Mouse (Mus musculus) right cerebral cortex, adult 18-20 months (tissue): ENCODE results near the gene Rad1.
"Not testable (repeated sequence)": the region's sequence is repeated elsewhere in the genome, so short reads cannot be mapped to it uniquely, and the experiment has no call there.

ENCODE experiments used
- DNase-seq: peaks from one replicate; pipeline ENCODE4 v3.0.0; 2022; ENCODE audit warnings: mixed read lengths

The Rad1 gene

GRCm38 (mm10) chr15:10485484-10486364 is at the start of gene Rad1, which contains the start of gene Brix1:
Rad1 (plus strand) TSS chr15:10486018.
Brix1 (minus strand) TSS chr15:10485947.
- peak; percentile 97 for DNase-seq

DNA sequence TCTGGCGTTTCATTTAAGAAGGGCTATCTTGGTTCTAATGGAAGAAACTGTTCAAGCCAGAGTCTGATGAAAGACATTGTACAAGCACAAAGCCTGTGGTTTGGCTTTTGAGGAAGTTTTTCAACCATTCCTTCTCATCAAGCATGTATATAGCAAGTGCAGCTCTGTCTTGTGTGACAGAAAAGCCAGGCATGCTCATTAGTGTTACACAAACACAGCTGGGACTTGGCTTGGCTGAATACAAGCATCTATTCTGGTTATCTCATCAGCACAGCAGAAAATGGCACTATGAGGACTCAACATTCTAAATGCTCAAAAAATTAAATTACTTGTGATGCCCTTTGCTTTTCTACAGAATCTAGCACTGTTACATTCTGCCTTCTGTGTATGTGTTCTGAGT is 48.9 kb upstream of the Rad1 start:
- DNase-seq, result no peak

- DNase-seq, result no peak
Observed at GRCm38 (mm10) chr15:10439963-10440362, 45.9 kb upstream of the Rad1 start.

DNA sequence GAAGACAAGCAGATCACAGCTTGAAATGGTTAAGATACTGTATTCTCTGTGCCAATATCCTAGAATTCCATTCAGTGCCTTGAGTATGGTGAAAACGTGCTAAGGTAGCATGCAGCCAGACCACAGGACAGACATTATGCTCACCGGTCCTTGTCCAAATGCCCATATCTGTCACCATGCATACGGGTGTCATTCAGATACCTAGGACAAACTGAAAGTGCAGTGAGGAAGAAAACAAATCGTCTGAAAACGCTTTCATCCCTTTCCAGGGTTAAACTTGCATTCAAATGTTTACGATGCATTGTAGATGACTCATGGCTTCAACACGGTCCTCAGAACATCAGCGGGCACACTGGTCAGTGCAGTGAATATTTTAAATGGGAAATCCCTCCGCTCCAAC is 44.3 kb upstream of the Rad1 start:
- DNase-seq, result no peak

DNA sequence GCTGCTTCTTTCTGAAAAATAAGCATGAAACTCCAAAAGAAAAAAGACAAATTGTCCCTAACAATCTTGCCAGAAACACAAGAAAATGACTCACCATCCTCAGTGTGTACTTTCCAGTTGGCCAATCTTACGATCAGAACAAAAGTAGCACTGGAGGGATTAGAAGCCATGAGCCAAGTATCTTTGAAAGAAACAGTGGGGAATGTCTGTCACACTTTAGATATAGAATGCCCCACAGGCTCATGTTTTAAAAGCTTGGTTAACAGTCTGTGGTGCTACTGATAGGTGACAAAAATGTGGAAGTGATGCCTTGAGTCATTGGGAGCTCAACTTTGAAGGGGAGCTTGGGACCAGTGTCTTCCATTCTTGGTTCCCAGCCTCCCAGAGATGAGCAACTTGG is 43.5 kb upstream of the Rad1 start:
- no peak for DNase-seq

- no peak for DNase-seq
Observed at GRCm38 (mm10) chr15:10447102-10447501, 38.7 kb upstream of the Rad1 start.

DNA sequence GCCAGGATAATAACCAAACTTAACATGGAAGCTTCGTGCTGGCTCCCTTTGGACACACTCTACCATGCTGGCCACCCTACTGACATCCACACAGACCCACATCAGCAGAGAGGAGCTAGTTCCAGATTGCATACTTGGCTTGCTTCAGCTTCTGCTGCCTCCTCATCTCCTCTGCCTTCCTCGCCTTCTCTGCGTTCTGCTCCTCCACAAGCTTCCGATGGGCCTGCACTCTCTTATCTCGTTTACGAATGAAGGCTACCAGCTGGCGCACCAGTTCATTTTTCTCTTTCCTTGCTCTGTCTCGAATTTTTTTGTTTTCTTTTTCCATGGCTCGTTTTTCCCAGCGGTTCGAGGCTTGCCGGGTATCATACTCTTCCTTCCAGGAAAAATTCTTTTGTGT is 24.8 kb upstream of the Rad1 start:
- peak; percentile 39 for DNase-seq

DNA sequence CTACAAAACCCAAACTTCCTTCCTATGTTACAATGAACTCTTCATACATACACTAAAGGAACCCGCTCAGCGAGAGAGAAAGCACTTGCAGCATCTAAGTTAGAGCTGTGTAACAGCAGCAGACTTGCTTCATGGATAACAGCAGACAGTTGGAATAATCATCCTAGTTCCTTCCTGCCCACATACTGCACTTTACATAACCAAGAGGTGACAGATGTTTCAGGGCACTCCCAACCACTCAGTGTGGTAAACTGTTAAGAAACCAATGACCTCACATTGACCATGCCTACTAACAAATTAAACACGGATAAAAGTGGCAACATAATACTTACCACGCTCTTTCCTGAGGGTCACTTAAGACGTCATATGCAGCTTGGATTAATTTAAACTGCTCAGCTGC is 22.3 kb upstream of the Rad1 start:
- peak; percentile 54 for DNase-seq

GRCm38 (mm10) chr15:10464678-10465077 is 21.1 kb upstream of the Rad1 start:
- DNase-seq, result no peak

- DNase-seq, result no peak
Observed at GRCm38 (mm10) chr15:10468761-10469160, 17.1 kb upstream of the Rad1 start.

- peak; percentile 28 for DNase-seq
Observed at GRCm38 (mm10) chr15:10469641-10470150, 16.1 kb upstream of the Rad1 start.

DNA sequence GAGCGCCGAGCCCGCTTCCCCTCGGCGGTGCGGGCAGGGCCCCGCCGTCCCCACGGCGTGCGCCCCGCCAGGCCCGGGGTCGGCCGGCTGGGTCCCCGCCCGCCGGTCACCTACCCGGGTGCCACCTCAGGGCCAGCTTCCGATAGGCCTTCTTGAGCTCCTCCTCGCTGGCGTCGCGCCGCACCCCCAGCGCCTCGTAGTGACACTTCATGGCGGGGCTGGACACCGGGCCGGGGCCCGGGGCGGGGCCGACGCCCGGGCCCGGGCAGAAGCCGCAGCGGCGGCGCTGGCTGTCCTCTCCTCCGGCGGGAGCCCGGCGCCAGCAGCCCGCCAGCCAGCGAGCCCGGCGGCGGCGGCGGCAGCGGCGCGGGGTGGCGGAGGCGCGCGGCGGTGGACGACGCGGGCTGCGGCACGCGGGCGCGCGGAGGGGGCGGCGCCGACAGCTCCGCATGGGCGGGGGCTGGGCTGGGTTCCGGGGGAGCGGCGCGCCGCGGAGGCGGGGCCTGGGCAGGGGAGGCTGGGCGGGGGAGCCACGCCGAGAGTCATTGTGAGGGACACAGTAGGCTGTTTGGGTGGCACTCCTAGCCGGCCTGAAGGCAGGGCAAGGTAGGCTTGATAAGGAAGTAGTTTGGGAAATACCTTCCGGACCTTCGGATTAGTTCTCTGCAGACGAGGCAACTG is 15.5 kb upstream of the Rad1 start, which contains the start of gene Dnajc21:
TSS of gene Dnajc21 (minus strand) at position 366 of the 681 bp plus-strand sequence.
- peak; percentile 79 for DNase-seq

- no peak for DNase-seq
Observed at GRCm38 (mm10) chr15:10470941-10471340, 14.9 kb upstream of the Rad1 start.

GRCm38 (mm10) chr15:10486365-10486839 is 584 bp downstream of the Rad1 start:
- no peak for DNase-seq

DNA sequence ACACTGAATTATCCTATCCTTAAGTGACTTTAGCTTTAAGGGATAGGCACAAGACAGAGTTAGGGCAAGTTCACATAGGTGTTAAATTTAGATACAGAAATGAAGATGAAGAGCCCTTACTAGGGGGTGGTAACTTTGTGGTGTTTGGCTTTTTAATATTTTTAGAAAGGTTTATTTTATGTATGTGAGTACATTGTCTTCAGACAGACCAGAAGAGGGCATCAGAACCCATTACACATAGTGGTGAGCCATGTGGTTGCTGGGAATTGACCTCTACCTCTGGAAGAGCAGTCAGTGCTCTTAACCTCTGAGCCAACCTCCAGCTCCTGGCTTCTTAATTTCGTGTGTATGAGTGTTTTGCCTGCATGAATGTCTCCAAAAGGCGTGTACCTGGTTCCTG is 1.4 kb downstream of the Rad1 start:
- DNase-seq, result no peak

GRCm38 (mm10) chr15:10490101-10490500 is 4.3 kb downstream of the Rad1 start:
- peak; percentile 26 for DNase-seq

- no peak for DNase-seq
Observed at GRCm38 (mm10) chr15:10495944-10496343, 10.1 kb downstream of the Rad1 start.

DNA sequence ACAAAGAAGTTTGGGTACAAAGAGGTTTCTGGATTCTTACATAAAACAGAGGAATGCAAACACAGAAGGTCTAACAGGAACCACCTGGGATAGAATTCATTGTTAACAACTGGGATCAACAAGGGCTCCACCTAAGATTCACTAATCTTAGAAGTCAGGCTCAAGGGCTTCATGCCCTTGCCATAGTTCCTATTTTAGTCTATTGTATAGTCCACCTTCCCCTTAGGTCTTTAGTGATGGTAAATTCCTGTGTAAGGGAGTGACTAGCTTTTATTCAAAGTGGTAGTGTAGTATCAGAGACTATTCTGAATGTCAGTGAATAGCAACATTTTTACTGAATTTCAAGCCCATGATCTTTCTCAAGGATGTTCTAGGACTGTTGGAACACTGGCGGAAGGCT is 10.9 kb downstream of the Rad1 start:
- not testable (repeated sequence) for DNase-seq

DNA sequence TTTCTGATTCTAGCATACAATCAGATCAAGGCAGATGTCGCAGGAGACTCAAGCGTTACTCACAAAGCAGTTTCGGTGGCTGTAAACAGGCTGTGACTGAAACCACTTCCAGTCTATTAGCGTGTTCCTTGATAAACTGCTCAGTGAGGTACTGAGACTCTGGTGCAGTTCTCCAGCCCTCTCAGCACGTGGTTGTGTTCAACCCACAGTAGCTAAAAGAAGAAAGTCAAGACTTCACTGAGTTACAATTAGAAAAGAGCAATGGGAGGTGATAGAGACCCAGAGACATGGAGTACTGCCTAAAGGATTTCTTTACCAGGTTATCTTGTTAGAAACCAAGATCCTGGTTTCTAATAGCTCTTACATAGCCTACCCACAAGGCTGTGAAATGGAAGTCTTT is 13.8 kb downstream of the Rad1 start:
- no peak for DNase-seq

DNA sequence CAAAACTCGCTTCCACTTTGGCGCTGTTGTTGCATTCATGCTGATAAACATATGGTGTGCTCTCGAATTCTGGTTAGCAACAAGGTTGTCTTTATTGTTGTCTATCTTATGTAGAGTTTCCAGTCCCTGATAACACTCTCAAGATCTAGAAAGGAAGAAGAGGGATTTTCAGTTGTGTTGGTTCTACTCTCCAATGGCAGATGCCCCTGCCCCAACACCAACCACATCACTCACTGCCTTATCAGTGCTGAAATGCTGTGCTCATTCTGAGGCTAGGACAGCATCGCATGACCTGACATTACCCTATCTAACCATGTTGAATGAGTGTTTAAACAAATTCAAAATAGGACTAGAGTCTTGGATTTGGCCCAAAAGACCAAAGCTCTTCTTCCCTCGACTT is 14.2 kb downstream of the Rad1 start:
- DNase-seq, result no peak

DNA sequence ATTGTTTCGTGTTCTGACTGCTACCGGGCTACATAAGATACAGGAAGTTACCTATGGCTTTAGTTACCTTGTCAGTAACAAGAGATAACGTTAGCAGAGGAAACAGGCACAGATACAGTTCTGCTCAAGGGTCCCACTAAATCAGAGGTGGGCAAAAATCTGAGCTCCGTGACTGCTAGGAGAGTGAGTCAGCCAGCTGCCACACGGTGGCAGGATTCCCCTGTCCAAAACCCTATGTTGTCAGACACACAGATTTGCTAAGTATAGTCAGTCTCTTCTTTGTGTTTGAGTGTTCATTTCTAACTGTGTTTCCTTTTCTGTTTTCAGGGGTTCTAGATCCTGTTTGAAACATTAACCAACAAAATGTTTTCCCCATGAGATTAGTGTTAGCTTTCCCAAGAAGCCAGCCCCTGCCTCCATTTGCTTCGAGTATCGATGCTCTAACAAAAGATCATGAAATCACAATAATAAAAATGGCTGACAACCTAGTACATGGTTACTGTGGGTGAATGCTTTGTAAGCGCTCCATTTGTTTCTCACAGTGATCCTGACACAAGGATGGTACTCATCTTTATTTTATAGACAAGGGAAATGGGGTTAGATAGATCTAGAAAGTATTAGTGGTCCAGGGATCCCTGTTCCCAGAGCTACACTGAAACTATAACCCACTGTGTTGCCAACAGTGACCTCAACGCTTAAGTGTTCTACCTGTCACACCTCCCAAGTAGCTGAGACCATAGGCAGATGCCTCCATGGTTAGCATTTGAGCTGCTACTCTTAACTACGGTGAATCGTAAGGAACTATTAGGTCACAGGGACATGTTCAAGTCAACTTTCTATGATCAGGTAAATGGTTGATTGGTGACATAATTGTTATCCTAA is 15.3 kb downstream of the Rad1 start:
- DNase-seq, result peak; percentile 51

- DNase-seq, result no peak
Observed at GRCm38 (mm10) chr15:10506099-10506498, 20.3 kb downstream of the Rad1 start.

GRCm38 (mm10) chr15:10515166-10515565 is 29.3 kb downstream of the Rad1 start:
- no peak for DNase-seq
